Mouse (Mus musculus) MEL (cell line): ENCODE results near the gene Actg1. TPM values are rescaled to one million over a fixed set of nuclear protein-coding genes. Genes with fewer than 3 reads are reported as not detected.

Experiments
- DNase-seq: peaks from one replicate; pipeline ENCODE4 v3.0.0; 2011; ENCODE audit warnings: low read depth, low spot score
- H3K27ac ChIP-seq: 2 replicates; pipeline ENCODE4 v1.5.1; 2012; ENCODE audit warnings: low read depth, mild to moderate bottlenecking, control low read depth, low read length, moderate library complexity; ENCODE audit not compliant: control insufficient read depth
- H3K27me3 ChIP-seq, 2 experiments: fragments of 150-350 bp in 1 of 2; sonication (generic) in 1 of 2; 2 replicates each; pipeline ENCODE4 v1.6.1; 2012; ENCODE audit warnings: low read length in 2 of 2, mild to moderate bottlenecking in 2 of 2, improper control_type of control experiment in 1 of 2, moderate library complexity in 1 of 2; ENCODE audit not compliant: insufficient read depth in 2 of 2, control insufficient read depth in 1 of 2
- H3K36me3 ChIP-seq, 2 experiments: 2 replicates each; pipeline ENCODE4 v1.6.1; 2012 to 2014; ENCODE audit warnings: low read length in 2 of 2, improper control_type of control experiment in 1 of 2, inconsistent platforms in 1 of 2, mild to moderate bottlenecking in 1 of 2; ENCODE audit not compliant: insufficient read depth in 2 of 2, control insufficient read depth in 1 of 2
- H3K4me1 ChIP-seq, 2 experiments: fragments of 150-350 bp in 1 of 2; sonication (generic) in 1 of 2; 2 replicates each; pipeline ENCODE4 v1.6.1; 2012; ENCODE audit warnings: low read length in 2 of 2, improper control_type of control experiment in 1 of 2, mild to moderate bottlenecking in 1 of 2; ENCODE audit not compliant: insufficient read depth in 2 of 2, control insufficient read depth in 1 of 2
- H3K4me3 ChIP-seq, 2 experiments: fragments of 150-350 bp in 1 of 2; sonication (generic) in 1 of 2; 2 replicates each; pipeline ENCODE4 v1.5.1; 2012; ENCODE audit warnings: low read depth in 2 of 2, low read length in 2 of 2, mild to moderate bottlenecking in 2 of 2, moderate library complexity in 2 of 2, control low read depth in 1 of 2, improper control_type of control experiment in 1 of 2; ENCODE audit not compliant: control insufficient read depth in 1 of 2, insufficient read depth in 1 of 2
- H3K79me2 ChIP-seq: 2 replicates; pipeline ENCODE4 v1.6.1; 2012; ENCODE audit warnings: mild to moderate bottlenecking, low read length, moderate library complexity; ENCODE audit not compliant: control insufficient read depth, poor library complexity, insufficient read depth
- H3K9ac ChIP-seq: 2 replicates; pipeline ENCODE4 v1.6.1; 2012; ENCODE audit warnings: low read depth, mild to moderate bottlenecking, control low read depth, low read length, moderate library complexity; ENCODE audit not compliant: control insufficient read depth, poor library complexity, severe bottlenecking
- H3K9me3 ChIP-seq: fragments of 150-350 bp; sonication (generic); replicated peaks from 2 replicates; pipeline ENCODE4 v1.6.1; 2012; ENCODE audit warnings: mild to moderate bottlenecking, low read length, improper control_type of control experiment, moderate library complexity; ENCODE audit not compliant: insufficient read depth
- CHD1 ChIP-seq: IDR thresholded peaks from 2 replicates; pipeline ENCODE4 v1.6.1; 2012; ENCODE audit warnings: low read depth, mild to moderate bottlenecking, inconsistent platforms, low read length, improper control_type of control experiment
- CHD2 ChIP-seq: IDR thresholded peaks from 2 replicates; pipeline ENCODE4 v1.6.1; 2011; ENCODE audit warnings: low read length, improper control_type of control experiment
- CTCF ChIP-seq, 3 experiments: IDR thresholded peaks in 2 of 3; conservative IDR thresholded peaks in 1 of 3; 2 replicates each; pipeline ENCODE4 v1.5.1; 2011 to 2012; ENCODE audit warnings: low read length in 3 of 3, low read depth in 2 of 3, mild to moderate bottlenecking in 2 of 3, improper control_type of control experiment in 1 of 3, inconsistent platforms in 1 of 3, mixed read lengths in 1 of 3, moderate library complexity in 1 of 3; ENCODE audit not compliant: control insufficient read depth in 1 of 3, insufficient read depth in 1 of 3, poor library complexity in 1 of 3, severe bottlenecking in 1 of 3
- ELF1 ChIP-seq: IDR thresholded peaks from 2 replicates; pipeline ENCODE4 v1.6.1; 2014; ENCODE audit warnings: low read depth, mild to moderate bottlenecking, inconsistent platforms, low read length, improper control_type of control experiment, moderate library complexity
- ETS1 ChIP-seq: IDR thresholded peaks from 2 replicates; pipeline ENCODE4 v1.6.1; 2012; ENCODE audit warnings: low read depth, mild to moderate bottlenecking, inconsistent platforms, low read length, improper control_type of control experiment, moderate library complexity
- GABPA ChIP-seq: IDR thresholded peaks from 2 replicates; pipeline ENCODE4 v1.6.1; 2012; ENCODE audit warnings: low read depth, mild to moderate bottlenecking, inconsistent platforms, low read length, improper control_type of control experiment, moderate library complexity
- GATA1 ChIP-seq: IDR thresholded peaks from 2 replicates; pipeline ENCODE4 v1.6.1; 2011; ENCODE audit warnings: low read depth, low read length, improper control_type of control experiment
- MAFK ChIP-seq: IDR thresholded peaks from 2 replicates; pipeline ENCODE4 v1.6.1; 2011; ENCODE audit warnings: low read depth, mild to moderate bottlenecking, low read length, improper control_type of control experiment, borderline replicate concordance
- MYC ChIP-seq: IDR thresholded peaks from 2 replicates; pipeline ENCODE4 v1.6.1; 2011; ENCODE audit warnings: low read depth, mild to moderate bottlenecking, low read length, improper control_type of control experiment, moderate library complexity
- NELFE ChIP-seq: IDR thresholded peaks from 2 replicates; pipeline ENCODE4 v1.6.1; 2011; ENCODE audit warnings: low read depth, low read length, improper control_type of control experiment
- POLR2A ChIP-seq, 2 experiments: IDR thresholded peaks; 2 replicates each; pipeline ENCODE4 v1.6.1; 2011 to 2012; ENCODE audit warnings: low read length in 2 of 2, mild to moderate bottlenecking in 2 of 2, control low read depth in 1 of 2, improper control_type of control experiment in 1 of 2, low read depth in 1 of 2, moderate library complexity in 1 of 2; ENCODE audit not compliant: control insufficient read depth in 1 of 2, insufficient read depth in 1 of 2, poor library complexity in 1 of 2
- POLR2AphosphoS2 ChIP-seq: IDR thresholded peaks from 2 replicates; pipeline ENCODE4 v1.6.1; 2011; ENCODE audit warnings: low read length, improper control_type of control experiment
- SIN3A ChIP-seq: IDR thresholded peaks from 2 replicates; pipeline ENCODE4 v1.6.1; 2012; ENCODE audit warnings: low read length, improper control_type of control experiment, inconsistent platforms
- TAL1 ChIP-seq: IDR thresholded peaks from 2 replicates; pipeline ENCODE4 v1.6.1; 2012; ENCODE audit warnings: mild to moderate bottlenecking, inconsistent platforms, low read length, moderate library complexity, mixed read lengths
- USF2 ChIP-seq, 2 experiments: IDR thresholded peaks; 2 replicates each; pipeline ENCODE4 v1.6.1; 2011 to 2012; ENCODE audit warnings: improper control_type of control experiment in 2 of 2, low read length in 2 of 2, borderline replicate concordance in 1 of 2, inconsistent platforms in 1 of 2, low read depth in 1 of 2, mild to moderate bottlenecking in 1 of 2; ENCODE audit not compliant: insufficient read depth in 1 of 2
- ZKSCAN1 ChIP-seq: IDR thresholded peaks from 2 replicates; pipeline ENCODE4 v1.6.1; 2012; ENCODE audit warnings: low read depth, mild to moderate bottlenecking, inconsistent platforms, low read length, improper control_type of control experiment, moderate library complexity
- ZMIZ1 ChIP-seq: IDR thresholded peaks from 2 replicates; pipeline ENCODE4 v1.6.1; 2012; ENCODE audit warnings: low read depth, mild to moderate bottlenecking, inconsistent platforms, low read length, improper control_type of control experiment, moderate library complexity
- polyA plus RNA-seq, 2 experiments: library from polyadenylated mRNA; stranded (reverse) in 1 of 2; unstranded in 1 of 2; fragments of >175 nt in 1 of 2; fragments of >200 nt in 1 of 2; gene quantifications; 2 replicates each; pipeline versions ENCODE4 v1.2.1 to v1.2.4; 2012; ENCODE audit warnings: low replicate concordance in 2 of 2, low read depth in 1 of 2; ENCODE audit not compliant: insufficient read length in 2 of 2, insufficient read depth in 1 of 2, missing spikeins in 1 of 2
- total RNA-seq: library from RNA; depleted of rRNA; stranded (reverse); fragments of 300-350 nt; gene quantifications from 2 replicates; pipeline ENCODE4 v1.2.3, GENCODE M21; 2012

The Actg1 gene
- total and polyA plus RNA-seq, 3 experiments: 899 to 1,784 (median 1,328) TPM

DNA sequence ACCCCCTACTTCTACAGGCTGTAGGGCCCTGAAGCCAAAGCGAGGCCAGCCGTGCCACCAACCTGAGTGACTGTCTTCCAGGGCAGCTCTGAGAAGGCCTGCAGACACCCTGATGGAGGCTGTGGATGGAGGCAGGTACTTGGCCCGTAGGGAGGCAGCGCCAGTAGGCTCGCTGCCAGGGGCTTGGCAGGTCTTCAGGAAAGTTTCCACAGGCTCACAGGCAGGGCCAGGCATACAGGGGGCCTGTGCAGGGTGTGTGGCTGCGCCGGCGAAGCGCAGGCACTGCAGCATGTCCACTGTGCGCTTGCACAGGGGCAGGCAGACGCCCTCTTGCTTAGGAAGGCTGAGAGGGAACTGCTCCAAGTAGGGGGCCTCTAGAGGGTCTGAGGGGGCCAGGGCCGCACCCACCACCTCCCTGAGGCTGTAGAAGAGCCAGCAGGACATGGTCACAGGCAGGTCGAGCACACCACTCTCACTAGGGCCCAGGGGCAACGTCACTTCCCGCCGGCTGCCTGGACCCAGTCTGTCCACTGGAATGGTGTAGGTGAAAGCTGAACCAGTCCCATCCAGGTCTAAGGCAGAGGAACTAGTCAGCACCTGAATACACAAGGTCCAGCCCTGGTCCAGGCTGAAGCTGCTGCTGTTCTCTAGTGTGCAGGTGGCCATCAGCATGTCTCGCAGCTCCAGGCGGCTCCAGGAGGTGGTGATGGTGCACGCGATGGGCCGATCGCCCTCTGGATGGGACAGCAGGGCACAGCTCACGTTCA, 25.7 kb upstream of the Actg1 start:
- H3K4me1 ChIP-seq: peaks cover 5 to 9% of the 10 kb centered on the region in 2 experiments; a peak in 3 of 4 replicates
- no peaks in the 10 kb centered on the region; a peak in 1 of 4 replicates for H3K36me3 ChIP-seq
- no peak overlapping the region for H3K4me3 ChIP-seq
- H3K79me2 ChIP-seq: peaks cover 11% of the 10 kb centered on the region
- TF ChIP-seq SIN3A (no peak), ELF1 (no peak), CHD1 (no peak), GATA1 (no peak), NELFE (no peak), ZMIZ1 (no peak), GABPA (no peak), POLR2A (IDR thresholded peaks at IDR 0.05; ENCODE audit: control insufficient read depth in 1 of 2, insufficient read depth in 1 of 2, low read depth in 1 of 2, low read length in 2 of 2, poor library complexity in 1 of 2) (no peak), POLR2AphosphoS2 (no peak; the same call in 1 of the 2 replicates), TAL1 (no peak), ZKSCAN1 (no peak), USF2 (IDR thresholded peaks at IDR 0.05; ENCODE audit: borderline replicate concordance in 1 of 2, insufficient read depth in 1 of 2, low read depth in 1 of 2, low read length in 2 of 2) (no peak)
- TF ChIP-seq, all 39 proteins: peak for 0
- Histone ChIP-seq H3K9me3 (no peaks in the 10 kb centered on the region), H3K27me3 (no peaks in the 10 kb centered on the region), H3K27ac (no peak overlapping the region), H3K9ac (no peak overlapping the region)
- no peak for DNase-seq

GRCm38 (mm10) chr11:120373025-120373424, 24.7 kb upstream of the Actg1 start:
- Histone ChIP-seq H3K9ac (no peak overlapping the region), H3K9me3 (no peaks in the 10 kb centered on the region), H3K36me3 (no peaks in the 10 kb centered on the region; a peak in 1 of 4 replicates), H3K79me2 (peaks cover 9% of the 10 kb centered on the region), H3K27me3 (no peaks in the 10 kb centered on the region), H3K4me3 (no peak overlapping the region), H3K4me1 (peaks cover 5 to 6% of the 10 kb centered on the region in 2 experiments; a peak in 3 of 4 replicates), H3K27ac (no peak overlapping the region)
- no peak for DNase-seq
- TF ChIP-seq CHD2 (no peak), MYC (no peak), ETS1 (no peak), CTCF (IDR thresholded peaks at IDR 0.05 in 2 of 3, conservative IDR thresholded peaks at IDR 0.05 in 1 of 3; ENCODE audit: control insufficient read depth in 1 of 3, insufficient read depth in 1 of 3, low read depth in 2 of 3, low read length in 3 of 3, poor library complexity in 1 of 3, severe bottlenecking in 1 of 3) (peak in 2 of 3 experiments; percentile 4 to 25; a peak in 2 of 6 replicates), POLR2A (IDR thresholded peaks at IDR 0.05; ENCODE audit: control insufficient read depth in 1 of 2, insufficient read depth in 1 of 2, low read depth in 1 of 2, low read length in 2 of 2, poor library complexity in 1 of 2) (no peak), MAFK (no peak)
